Mouse (Mus musculus): Measurements from ENCODE around the gene D5Ertd579e.

The D5Ertd579e gene

DNA sequence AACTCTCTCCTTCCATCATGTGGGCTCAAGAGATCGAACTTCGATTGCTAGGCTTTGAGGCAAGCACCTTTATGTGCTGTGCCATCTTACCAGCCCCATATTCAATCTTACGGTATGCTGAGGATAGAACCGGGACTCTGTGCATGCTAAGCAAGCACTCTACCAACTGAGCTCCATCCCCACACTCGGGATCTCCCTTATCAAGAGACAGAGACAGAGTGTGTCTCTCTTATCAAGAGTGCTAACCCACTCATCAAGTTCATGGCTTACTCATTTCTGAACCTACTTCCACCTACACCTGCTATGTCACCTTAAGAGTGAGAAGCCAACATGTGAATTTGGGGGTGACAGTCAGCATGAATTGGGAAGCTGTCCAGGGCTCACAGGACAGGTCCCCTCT lies 24.4 kb upstream of the D5Ertd579e start:
- DNase-seq, result no peak

DNA sequence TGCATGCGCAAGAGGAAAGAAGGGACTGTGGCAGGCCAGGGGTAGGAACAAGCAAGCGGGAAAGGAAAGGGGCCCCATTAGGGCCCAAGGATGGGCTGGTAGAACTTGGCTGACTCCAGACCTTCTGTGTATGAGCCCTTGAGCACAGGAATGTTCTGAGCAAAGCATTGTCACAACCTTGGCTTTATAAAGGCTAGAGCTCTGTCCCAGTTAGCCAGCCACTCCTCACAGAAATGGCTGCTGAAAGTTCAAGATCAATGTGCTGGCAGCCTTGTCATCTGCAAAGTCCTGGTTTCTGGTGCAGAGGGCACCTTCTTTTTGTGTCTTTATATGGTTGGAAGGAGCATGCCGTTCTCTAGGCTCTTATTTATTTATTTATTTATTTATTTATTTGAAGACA lies 23.8 kb upstream of the D5Ertd579e start:
- no peak for DNase-seq

DNA sequence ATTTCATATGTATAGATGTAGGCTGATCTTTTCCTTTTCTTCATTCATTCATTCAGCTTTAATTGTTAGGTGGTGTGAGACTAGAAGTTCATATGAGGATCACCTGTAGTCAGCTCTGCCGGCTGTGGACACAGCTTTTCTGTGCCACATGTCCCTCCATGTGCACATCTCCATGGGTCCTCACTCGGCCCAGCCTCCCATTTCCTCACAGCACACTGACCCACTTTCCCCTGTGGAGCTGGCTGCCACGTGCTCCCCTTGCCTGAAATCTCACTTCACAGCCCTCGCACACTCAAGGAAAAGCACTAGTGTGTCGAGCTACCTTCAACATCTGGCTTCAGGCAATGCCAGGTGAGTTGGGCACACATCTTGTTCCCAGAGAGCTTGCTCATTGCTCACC lies 23.3 kb upstream of the D5Ertd579e start:
- no peak for DNase-seq

DNA sequence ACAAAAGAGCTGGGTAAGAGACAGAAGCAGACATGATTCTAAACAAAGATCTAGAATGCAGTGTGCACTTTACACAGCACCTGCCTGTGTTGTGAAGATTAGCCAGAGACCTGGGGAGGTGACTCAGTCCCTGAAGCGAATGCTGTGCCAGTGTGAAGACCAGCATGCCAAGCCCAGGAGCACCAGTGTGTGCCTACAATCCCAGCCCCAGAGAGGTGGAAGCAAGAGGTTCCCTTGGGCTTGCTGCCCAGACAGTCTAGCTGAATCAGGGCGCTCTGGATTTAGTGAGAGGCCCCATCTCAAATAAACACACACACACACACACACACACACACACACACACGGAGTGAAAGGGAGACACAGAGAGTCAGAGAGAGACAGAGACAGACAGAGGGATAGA lies 22.1 kb upstream of the D5Ertd579e start:
- no peak for DNase-seq

DNA sequence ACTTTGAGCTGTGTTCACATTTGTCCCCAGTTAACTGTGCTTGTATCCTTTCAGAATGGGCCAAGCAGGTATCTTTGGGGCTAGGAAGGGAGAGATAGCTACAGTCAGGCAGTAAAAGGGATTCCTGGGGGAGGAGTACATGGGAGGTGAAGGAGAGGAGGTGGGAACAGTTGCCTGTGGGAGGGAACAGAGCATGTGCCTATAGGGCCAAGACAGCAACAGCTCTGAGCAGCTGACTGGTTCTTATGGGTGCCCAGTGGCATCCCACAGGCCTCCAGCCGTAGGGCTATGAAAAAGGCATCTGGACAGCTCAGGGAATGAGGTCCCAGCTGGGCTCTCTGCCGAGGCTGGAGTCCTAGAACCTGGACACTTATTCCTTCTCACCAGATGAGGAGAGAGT lies 21.0 kb upstream of the D5Ertd579e start:
- no peak for DNase-seq

DNA sequence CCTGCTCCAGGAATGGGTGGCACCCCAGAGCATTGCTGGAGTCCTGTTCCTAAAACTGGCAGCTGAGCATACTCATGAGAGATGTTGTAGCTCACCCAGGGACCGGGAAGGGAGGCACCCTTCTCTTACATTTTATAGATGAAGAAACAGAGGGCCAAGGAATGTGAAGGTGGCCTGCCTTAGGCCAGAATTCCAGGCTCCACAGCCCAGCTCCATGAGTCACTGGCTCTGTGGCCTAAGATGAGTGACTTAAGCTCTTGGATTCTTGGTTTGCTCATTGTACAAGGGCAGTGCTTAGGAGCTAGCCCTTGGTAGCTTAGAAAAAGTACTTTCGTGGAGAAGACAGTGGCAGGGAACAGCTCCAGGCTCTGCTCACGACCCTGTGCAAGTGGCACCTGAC lies 19.0 kb upstream of the D5Ertd579e start:
- DNase-seq, result no peak

DNA sequence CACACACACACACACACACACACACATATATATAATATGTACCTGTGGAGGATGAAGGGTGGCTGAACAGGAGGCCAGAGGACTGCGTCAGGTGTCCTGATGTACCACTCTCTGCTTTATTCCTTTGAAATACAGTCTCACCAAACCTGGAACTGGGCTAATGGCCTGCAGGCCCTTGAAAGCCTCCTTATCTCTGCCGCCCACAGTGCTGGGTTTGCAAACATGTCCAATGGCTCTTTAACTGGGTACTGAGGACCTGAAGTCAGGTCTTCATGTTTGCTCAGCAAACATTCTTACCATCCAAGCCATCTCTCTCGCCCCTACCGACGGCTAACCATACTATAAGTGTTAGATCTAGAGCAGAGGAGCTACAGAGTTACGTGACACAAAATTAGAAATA lies 17.9 kb upstream of the D5Ertd579e start:
- DNase-seq, result no peak

DNA sequence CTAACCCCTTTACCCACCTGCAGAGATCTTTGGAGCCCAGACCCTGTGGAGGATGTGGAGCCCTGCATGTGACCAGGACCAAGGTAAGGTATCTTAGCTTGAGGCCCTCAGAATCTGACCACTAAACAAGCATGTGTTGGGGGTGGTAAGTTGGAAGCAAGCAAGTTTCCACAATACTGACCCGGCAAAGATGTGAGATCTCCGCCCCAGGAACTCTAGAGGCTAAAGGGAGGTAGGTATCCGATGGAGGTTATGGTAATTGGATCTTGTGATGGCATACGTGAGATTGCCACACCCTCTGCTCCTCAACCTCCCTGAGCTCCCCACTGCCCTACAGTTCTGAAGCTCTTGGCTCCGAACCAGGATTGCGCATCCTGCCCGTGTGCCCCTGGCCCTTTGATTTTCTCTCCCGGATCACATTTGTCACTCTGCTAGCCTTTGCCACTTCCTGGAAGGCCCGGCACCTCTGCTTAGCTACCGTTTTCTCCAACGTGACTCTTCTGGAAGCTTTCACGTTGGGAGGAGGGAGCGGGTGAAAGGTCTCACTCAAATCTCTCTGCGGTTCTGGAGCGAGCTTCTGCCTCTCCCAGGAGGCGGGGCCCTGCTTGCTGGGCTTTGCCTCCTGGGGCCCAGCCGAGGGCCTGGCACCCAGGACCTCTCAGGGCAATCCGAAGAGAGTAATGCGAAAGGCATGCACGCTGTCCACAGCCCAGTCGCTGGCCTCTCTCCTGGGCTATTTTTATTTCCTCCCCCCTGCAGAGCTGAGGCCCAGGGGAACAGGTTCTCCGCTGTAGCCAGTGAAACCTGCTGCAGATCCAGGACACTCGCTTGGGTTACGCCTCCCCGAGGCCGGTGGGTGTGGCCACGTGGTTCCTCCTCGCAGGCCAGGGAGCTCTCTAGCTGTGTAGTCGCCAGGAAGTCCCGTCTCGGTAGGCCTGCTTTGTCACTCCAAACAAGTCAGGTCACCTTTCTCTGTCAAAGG lies 17.0 kb upstream of the D5Ertd579e start:
- peak; percentile 11 for DNase-seq

DNA sequence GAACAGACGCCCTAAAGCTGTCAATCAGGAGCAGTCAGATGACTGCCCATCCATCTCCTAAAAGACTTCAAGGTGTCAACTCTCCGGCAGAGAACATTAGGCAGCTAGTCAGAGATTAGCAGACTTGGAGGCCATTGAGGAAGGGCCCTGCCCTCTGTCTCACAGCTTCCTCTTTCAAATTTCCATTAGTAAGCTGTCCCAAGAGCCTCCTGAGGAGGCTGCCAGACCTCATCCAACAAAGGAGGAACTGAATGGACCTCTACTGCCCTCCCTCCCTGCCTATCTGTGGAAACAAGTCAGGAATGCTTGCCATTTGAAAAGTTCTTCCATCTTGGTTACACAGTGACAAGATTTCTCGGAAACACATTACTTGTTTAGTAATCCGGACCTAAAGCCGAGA lies 16.0 kb upstream of the D5Ertd579e start:
- DNase-seq, result no peak

DNA sequence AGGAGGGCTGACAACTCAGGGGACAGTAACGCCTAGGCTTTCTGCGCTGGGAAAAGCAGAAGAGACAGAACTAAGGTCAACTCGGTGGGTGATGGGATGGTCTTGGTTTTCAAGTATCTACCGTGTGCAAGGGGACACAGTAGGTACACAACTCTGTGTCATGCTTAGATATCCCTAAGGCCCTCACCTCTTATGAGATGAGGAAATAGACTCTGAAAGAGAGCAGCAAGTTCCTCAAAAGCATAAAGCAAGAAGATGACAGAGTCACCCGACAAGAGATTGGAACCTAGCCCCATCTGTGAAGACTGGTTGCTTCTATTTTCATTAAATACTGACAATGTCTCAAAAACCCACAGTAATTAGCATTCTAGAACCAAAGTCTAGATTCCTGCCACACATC lies 10.0 kb upstream of the D5Ertd579e start:
- DNase-seq, result no peak

DNA sequence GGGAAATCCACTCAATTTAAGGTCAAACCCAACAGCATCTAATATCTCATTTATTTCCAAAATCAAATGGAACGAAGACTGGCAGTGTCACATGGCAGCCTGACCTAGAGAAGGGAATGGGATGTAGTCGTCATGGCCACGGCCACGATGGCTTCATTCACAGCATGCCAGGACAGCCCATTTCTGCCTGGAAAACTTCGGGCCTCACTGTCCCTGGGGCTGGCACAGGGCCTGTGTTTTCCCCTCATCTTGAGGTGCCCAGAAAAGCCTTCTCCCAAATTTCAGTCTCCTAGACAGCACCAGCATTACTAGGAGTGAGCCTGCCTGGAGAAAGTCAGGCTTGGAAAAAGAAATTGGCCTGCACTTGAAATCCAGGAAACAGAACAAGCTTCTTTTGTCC lies 9.6 kb upstream of the D5Ertd579e start:
- no peak for DNase-seq

DNA sequence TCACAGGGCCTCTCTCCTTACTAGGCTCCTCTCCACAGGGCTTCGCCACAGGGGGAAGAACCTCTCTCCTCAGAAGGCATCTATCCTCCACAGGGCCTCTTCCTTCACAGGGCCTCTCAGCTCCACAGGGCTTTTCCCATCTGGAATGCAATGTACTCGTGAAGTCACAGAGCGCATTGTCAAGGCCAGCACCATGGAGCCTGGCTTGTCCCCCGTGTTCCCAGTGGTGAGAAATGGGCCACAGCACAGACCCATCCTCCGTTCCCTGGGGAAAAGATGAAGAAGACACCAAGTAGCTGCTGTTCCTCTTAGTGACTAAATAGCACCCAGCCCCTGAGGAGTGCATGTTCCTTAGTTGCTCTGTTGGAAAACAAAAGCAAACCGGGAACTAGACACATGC lies 8.9 kb upstream of the D5Ertd579e start:
- DNase-seq, result no peak

DNA sequence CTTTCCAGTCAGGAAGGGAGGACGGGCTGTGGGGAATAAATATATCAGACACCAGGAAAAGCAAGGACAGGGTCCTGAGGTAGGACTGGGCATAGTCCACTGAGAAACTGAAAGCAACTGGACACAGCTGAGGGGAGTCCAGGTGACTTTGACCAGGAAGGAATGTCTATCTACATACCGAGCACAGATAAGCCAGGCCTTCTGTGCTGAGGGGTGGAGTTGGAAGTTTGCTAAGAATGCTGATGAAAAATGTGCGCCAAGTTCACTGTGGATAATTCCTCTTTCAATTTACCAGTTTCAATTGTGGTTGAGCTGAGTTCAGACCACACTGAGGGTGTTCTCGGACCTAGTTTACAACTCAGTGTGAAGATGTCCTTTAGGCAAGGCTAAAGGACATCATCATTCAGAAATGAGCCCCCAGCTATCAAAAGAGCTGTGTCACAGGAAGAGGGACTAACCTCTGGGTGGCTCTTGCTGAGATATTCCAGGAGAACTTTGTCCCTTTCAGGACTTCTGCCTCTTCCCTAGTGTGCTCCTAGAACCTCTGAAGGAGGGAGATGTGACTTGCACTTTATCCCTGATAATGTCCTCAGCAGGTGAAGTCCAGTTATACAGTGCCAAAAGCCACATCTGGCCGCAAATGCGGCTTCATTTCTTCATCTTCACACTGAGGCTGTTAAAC lies 5.3 kb upstream of the D5Ertd579e start:
- DNase-seq, result no peak

DNA sequence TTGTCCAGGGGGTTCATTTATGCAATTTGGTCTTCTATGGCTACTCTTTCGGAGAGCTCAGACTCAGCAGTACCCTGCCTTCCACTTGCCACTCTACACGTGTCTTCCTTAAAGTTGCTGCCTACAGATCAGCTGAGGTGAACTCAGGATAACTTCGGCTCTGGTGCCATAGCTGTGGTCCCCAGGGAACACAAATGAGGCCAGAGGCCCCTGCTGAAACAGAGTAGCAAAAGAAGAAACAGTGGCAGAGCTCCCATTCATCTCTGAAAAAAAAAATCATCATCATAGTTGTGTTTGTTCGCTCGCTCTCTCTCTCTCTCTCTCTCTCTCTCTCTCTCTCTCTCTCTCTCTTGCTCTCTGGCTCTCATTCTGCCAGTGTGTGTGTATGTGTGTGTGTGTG lies 2.9 kb upstream of the D5Ertd579e start:
- no peak for DNase-seq

DNA sequence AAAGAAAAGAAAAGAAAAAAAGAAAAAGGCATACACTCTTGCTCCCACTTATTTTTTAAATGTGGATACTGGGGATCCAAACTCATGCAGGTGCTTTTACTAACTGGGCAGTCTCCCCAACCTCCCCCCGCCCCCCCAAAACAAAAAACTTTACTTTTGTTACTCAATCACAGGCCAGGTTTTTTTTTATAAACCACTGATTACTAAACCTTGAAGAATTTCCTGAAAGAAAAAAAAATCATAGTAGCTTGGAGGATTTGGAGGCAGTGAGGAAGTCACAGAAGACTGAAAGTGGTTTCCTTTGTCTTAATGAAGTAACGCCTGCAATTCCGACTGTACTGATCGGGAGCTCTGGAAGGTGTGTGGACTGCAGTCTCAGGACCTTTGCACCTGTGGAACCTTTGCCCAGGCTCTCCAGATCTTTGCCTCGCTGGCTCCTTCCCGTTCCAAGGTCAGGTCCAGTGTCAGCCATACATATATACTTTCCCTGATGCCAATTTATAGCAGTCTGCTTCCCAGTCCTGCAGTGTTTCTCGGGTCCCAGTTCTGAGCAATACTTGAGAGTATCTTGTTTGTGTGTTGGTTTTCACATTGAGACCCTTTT lies 2.3 kb upstream of the D5Ertd579e start:
- DNase-seq, result no peak

DNA sequence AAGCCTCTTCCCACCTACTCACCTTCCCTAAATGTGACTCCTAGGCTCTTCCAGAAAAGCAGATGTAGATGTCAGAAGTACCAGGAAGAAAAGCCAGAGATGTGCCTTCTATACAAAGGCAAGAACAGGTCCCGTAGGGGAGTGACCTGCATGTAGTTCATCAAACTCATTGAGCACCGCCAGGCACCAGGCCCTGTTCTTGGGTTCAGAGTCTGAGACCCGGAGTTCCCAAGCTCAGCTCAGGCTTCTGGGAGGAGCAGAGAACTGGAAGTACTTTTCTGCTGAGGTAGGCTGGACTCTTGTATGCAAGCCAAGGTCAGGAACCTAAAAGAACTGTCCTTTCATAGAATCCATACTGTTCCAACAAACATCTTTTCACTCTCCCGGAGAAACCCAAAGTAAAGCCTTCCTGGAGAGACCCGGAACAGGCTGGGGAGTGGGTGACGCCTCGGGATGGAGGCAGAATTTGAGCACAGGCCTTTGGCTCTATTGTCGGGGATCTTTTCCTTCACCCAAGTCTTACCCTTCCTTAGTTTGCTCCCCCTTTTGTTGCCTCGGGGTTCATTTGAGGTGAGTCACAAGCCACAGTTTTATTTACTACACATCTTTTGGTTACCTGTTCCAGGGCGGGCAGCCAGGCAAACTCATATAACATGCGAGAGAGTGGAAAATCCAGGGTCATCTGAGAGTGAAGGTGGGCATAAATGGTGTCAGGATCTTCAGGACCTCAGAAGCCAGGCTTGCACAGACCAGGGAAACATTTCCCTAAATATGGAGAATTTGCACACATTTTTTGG lies 878 bp upstream of the D5Ertd579e start:
- DNase-seq, result peak; percentile 10

DNA sequence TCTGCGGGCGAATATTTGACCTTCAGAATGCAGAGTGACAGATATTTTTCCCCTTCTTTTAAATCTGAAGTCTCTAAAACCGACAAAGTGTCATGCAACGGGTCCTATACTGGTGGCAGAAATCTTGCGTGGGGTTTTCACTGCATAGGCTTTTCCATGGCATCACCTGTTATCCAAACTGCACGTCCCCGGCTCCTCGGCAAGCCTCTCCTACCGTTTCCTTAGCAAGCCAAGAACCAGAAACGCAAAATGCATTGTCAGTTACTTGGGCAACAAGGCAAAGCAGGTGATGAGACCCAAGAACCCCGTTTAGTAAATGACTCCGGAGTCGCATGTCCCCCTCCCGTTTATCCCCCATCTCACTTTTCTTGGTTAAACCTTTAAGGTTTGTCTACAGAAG lies 819 bp downstream of the D5Ertd579e start:
- no peak for DNase-seq

DNA sequence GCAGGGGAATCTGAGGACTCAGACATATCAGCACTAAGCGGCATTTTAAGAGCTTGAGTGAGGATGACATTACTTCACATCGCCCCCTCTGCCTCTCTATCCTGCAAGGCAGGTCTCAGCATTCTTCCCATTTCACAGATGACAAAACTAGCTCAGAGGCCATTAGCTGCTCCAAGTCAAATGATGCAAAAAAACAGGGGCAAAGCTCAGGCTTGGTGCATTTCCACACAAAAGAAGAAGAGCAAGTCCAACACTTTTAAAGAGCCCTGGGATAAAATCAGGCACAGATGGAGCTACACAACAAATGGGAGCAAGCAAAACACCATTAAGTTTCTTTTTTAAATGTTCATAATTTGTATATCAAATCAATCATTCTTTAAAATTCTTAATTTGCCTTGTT lies 2.2 kb downstream of the D5Ertd579e start:
- no peak for DNase-seq

DNA sequence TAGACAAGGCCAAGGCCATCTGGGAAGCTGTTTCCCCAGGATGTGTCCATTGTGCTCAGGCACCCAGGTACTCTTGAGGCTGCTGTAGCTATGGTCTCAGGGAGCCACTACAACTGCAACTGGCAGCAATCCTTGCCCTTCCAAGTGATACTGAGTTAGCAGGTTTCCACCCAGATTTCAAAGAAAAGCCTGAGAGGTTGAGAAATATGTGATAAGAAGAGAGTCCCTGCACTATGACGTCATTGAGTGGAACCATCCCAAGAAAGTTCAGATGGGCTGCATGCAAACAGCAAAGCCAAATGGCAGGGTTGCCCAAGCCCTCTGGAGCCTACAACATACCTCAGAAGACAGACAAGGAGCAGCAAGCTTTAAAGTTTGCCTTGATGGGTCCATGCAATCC lies 4.4 kb downstream of the D5Ertd579e start:
- no peak for DNase-seq

DNA sequence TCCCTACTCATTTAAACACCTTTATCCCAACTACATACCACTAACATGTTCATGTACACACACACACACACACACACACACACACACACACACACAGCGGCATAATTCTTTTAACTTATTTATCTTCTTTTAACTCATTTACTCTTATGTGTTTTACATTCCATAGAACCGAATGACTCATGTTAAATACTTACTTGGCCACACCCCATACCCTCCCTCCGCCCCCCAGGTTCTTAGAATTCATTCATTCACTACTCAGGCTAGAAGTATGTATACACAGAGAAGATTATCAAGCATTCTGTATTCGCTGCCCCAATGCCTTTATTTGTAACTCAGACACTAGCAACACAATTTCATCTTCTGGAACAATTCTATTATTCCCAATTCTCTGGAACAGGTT lies 10.7 kb downstream of the D5Ertd579e start:
- no peak for DNase-seq

DNA sequence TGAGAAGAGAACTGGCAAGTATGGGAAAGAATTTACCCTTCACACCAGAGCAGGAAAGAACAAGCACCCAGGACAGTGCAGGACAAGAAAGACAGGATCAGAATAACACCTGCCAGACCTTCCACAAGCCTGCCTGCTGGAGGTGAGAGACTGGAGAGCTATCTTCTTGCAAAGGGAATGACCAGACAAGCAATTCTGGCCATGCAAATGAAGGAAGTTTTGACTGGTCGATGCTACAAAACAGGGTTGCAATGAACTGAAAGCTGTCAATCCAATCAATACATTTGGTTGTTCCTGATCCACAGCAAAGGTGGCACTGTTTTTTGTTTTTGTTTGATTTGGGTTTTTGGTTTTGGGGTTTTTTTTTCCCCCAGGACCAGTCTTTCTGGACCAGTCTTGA lies 12.2 kb downstream of the D5Ertd579e start:
- no peak for DNase-seq

DNA sequence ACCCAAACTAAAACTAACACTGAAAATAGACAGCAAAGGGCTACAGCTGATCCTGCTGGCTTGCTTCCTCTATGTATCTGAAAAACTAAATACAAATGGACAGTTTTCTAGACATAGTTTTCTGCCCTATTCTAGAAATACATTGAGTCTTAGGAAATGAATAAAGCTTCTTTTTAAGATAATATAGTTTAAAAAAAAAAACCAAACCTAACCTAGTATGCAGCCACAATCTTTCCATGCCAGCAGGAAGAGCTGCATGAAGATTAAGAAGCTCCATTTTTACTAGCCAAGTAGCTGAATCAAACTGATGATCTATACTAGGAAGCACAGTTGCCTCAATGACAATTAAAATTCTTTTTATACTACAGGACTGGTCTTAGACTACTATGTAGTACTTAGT lies 14.6 kb downstream of the D5Ertd579e start:
- DNase-seq, result no peak

Data from right cerebral cortex, postnatal 4 days (tissue).